Mouse (Mus musculus) cortical plate, adult 2 months (tissue): Measurements from ENCODE around the gene Mrps23.

Source experiments
- CTCF ChIP-seq: fragments of 200-500 bp; IDR thresholded peaks from 2 replicates; pipeline ENCODE4 v1.5.1; 2011; ENCODE audit warnings: mild to moderate bottlenecking, control low read depth, low read length; ENCODE audit not compliant: insufficient read depth; ENCODE audit errors: extremely low read depth
- POLR2A ChIP-seq: fragments of 200-500 bp; IDR thresholded peaks from 2 replicates; pipeline ENCODE4 v1.6.1; 2011; ENCODE audit warnings: mild to moderate bottlenecking, low read length, control low read depth; ENCODE audit not compliant: insufficient read depth; ENCODE audit errors: extremely low read depth

GRCm38 (mm10) chr11:88211824-88212582 is 7.8 kb downstream of the Mrps23 start:
- no peak for TF ChIP-seq CTCF
- no peak for TF ChIP-seq POLR2A
